Mouse (Mus musculus): Measurements from ENCODE around the gene Rnf207.

Rnf207 gene

DNA sequence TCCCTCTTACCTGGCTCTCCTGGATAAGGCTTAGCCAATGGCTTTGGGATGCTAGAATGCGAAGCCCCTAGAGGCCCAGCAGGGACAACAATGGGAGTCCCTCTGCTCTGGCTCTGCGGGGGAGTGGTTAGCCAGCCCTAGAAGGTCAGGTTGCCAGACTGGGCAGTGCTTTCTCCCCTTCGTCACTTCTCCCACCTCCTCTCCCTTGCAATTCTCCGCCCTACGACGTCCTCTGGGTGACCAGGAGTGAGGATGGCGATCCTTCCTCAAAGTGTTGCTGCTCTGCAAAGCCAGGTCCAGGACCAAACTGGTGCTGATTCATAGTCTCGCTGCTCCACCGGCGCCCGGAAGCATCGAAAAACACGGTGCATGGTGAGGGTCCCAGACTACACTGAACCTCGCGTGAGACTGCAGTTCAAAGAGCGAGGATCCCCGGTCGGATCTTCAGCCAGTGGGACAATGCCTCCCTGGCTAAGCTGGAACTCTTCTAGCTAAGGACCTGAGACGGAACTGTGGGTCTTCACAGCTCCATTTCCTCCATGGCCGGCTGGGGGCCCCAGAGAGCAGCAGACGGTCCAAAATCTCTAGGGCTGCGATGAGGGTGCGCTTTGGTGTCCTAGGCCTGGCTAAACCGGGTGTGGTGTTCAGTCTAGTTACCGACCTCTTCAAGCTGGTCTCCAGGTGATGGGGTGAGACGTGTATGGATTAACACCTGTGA, at the start of gene Rnf207:
Gene Rnf207 (minus strand): TSS at position 477 of the 718 bp plus-strand sequence.
- DNase-seq (ENCODE audit: low spot score in 2 of 2): peak in 1 of 2 experiments; percentile 64

DNA sequence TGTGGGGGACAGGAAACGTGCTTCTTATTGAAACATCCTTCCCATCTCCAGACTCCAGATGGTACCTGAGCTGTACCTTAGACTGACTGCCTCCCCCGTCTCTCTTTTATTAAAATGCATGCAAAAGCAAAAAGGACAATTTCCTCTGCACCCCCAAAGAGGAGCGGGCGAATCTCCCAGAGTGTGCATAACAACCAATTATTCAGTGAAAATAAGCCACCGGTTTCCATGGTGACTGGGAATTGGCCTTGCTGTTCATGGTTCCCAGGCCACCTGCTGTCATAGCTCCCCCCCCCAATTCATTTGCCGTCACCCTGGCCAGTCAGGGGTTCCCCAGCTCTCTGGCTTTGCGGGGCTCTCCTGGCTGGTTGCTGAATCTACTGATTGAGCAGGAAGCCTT, 46.4 kb upstream of the Rnf207 start:
- DNase-seq (ENCODE audit: low spot score in 2 of 2): peak in 1 of 2 experiments; percentile 63

- no peak for DNase-seq (ENCODE audit: low spot score in 2 of 2)
These were observed 43.4 kb upstream of the Rnf207 start for GRCm38 (mm10) chr4:152362180-152362579.

GRCm38 (mm10) chr4:152360855-152361254, 42.1 kb upstream of the Rnf207 start:
- no peak for DNase-seq (ENCODE audit: low spot score in 2 of 2)

- no peak for DNase-seq (ENCODE audit: low spot score in 2 of 2)
These were observed 40.9 kb upstream of the Rnf207 start for GRCm38 (mm10) chr4:152359700-152360099.

- DNase-seq (ENCODE audit: low spot score in 2 of 2): no peak
These were observed 36.9 kb upstream of the Rnf207 start for GRCm38 (mm10) chr4:152355672-152356071.

- DNase-seq (ENCODE audit: low spot score in 2 of 2): no peak
These were observed 35.3 kb upstream of the Rnf207 start for GRCm38 (mm10) chr4:152353886-152354637.

DNA sequence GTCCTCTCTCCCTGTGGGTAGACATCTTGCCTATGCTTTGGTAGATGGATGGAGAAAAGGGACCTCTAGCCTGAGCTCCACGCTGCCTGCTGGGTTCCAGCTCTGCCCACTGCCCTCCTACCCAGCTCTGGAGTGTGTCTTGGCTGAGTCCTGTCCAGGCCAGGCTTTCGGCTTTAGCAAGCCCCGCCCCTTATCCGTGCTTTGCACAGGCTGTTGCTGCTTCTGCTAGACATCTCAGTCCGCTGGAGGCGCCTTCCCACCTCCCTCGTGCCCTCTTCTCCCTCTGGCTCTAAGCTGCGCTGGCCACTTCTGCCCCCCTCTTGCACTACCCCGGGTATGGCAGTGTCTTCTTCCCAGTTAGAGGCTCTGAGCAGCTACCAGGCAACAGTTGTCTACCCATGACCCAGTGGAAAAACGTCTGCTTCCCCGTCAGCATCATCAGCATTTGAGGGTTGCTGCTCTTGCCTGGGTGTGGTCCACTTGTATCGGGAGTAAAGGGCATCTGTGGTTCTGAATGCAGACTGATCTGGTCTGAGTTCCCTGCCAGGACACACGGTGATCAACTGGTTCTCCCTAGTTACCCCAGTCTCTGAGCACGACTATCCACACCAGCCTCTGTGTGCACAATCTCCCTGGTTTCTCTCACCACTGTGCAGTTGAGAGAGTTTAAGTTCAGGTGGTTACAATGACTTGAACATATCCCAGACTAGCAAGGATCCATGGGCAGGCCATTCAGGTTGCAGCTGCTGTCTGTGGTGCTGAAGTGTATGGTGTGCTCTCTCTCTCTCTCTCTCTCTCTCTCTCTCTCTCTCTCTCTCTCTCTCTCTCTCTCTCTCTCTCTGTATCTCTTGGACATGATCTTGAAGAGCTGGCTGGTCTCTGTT, 32.9 kb upstream of the Rnf207 start:
- DNase-seq (ENCODE audit: low spot score in 2 of 2): no peak

GRCm38 (mm10) chr4:152350722-152351421, 32.1 kb upstream of the Rnf207 start:
- DNase-seq (ENCODE audit: low spot score in 2 of 2): no peak

DNA sequence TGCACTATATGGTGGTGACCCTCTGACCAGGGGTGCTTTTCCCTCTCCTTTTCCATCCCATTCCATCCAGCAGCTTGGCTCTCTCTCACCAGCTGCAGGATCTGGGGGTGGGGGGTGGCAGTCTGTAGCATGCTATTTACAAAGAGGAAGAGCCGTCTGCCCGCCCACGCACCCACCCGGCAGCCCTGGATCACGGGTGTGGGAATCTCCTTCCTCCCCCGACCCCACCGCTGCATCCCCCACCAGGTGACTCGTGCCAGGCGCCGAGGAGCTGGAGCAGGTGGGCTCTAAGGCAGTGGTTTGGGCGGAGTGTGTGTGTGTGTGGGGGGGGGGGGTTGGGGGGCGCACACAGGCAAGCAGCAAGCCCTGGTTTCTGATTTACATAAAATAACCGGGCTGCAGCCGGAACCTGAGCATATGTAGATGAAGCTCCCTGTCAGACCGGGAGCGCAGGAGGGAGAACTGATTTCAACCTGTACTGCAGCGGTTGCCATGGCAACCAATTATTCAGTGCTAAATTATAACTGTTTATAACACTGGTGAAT, 31.1 kb upstream of the Rnf207 start:
- peak; percentile 88 to 94 for DNase-seq (ENCODE audit: low spot score in 2 of 2)

DNA sequence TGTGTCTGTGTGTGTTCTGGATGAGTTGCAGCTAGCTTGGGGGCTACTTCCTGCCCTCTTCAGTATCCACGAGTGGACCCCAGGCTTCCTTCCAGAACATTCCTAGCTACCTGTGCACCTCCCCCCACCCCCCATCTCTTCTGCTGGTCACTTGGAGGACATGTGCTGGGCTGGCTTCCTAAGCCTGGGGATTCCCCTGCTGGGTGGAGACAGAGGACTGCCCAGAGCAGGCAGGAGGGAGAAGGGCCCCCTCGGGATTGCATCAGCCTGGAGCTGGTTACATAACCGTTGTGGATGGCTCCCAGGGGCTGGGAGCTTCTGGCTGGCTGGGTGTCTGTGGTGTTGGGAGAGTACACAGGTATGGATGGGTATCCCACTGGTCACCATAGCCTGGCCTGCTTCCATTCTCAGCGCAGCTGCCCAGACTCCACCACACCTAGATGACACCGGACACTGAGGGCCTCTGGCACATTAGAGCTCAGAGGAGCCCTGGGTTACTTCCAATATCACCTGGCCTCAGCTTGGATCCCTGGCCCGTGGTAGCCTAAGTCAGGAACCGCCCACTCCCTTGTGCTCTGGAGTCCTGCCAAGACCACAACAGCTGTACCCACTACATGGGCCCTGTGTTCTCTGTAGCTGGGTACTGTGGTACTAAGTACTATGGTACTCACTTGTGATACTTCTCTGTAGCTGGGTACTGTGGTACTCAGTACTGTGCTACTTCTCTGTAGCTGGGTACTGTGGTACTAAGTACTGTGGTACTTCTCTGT, 26.5 kb upstream of the Rnf207 start:
- DNase-seq (ENCODE audit: low spot score in 2 of 2): no peak

DNA sequence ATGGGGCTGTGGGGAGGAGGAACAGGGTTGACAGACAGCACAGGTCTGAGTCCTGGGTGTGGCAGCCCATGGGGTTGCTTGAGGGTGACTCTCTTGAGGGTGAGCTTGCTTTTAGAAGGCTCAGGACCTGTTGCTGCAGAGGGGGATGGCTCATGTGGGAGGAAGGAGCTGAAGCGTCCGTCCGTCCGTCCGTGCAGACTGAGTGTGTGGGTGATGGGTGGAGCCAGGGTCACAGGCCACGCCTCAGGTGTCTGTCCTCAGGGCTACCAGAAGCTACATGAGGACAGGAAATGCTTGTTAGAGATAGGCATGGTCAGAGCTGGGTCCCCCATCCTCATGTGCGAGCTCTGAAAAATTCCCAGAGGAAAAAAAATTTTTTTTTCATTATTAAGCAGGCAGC, 25.9 kb upstream of the Rnf207 start:
- DNase-seq (ENCODE audit: low spot score in 2 of 2): no peak

DNA sequence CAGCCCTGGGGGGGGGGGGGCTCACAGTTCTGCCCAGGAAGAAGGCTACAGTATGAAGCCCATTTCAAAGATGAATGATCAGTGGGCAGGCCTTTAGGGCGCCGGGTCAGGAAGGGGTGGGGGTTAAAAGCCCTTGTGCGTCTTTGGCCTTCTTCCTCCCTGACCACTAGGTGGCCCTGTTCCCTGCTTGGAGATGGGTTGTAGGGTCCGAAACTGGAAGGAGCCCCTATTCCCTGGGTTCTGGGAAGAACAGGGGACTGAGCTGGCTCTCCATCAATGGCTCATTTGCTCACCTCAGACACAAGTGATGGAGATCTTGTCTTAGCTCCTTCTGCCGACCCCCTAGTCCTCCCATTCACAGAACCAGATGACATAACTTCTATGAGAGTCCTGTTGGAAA, 24.5 kb upstream of the Rnf207 start:
- DNase-seq (ENCODE audit: low spot score in 2 of 2): no peak

- DNase-seq (ENCODE audit: low spot score in 2 of 2): no peak
These were observed 21.9 kb upstream of the Rnf207 start for GRCm38 (mm10) chr4:152340584-152341284.

DNA sequence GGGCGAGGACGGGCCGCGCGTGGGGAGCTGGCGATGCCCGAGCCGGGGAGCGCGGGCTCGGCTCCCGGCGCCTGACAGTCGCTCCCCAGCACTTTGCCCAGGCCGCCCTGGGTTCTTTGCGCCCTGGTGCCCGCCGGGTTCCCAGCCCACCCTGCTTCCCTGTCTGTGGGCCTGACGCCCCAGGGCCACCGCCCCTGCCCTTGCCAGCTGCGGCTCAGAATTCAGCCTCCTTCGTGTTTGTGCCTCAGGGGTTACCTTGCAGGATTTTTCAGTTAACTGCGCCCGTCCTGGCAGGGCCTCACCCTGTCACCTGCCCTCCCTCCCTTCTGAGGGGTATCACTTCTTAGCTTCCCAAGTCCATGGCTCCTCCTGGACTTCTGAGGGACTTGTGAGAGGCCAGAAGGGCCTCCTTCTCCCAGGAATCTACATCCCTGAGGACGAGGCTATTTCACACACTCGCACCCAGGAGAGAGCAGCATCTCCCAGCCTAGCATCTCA, 20.5 kb upstream of the Rnf207 start:
- no peak for DNase-seq (ENCODE audit: low spot score in 2 of 2)

DNA sequence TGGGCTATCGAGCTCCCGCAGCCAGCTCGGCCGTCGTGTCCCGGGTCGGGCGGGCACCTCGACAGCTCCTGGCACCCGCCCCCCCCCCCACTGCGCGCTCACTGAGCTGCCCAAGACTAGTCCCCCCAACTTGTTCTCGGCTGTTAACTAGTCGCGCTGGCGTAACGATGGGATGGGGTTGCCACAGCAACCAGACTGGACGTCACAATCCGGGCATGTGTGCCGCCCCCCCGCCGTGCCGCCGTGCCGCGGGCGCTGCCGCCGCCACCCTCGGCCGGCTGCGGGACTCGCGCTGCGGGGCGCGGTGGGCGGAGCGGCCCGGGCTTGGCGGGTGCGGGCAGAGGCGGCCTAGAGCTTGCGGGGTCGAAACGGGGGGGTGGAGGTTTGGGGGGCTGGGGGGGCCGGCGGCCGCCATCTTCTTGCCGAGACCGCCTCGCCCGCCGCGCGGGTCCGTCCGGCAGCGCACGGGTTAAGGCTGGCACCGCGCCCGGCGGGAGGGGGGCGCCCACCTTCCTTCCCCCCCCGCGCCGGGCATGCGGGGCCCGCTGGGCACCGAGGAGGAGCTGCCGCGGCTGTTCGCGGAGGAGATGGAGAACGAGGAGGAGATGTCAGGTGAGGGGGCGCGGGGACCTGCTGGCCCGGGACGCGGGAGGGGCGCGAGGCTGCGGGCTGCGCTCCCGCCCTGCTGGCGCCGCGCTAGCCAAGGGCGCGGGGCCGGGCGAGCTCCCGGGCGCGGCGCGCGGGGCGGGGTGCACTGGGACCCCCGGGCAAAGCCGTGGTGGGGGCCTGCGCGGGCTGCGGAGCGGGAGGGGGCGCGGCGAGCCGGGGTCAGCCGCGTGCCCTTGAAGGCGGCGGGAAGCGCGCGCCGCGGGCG, 19.9 kb upstream of the Rnf207 start, which contains the start of gene Chd5:
Gene Chd5 (plus strand): TSS at position 233 of the 874 bp plus-strand sequence.
- peak; percentile 84 to 88 for DNase-seq (ENCODE audit: low spot score in 2 of 2)

DNA sequence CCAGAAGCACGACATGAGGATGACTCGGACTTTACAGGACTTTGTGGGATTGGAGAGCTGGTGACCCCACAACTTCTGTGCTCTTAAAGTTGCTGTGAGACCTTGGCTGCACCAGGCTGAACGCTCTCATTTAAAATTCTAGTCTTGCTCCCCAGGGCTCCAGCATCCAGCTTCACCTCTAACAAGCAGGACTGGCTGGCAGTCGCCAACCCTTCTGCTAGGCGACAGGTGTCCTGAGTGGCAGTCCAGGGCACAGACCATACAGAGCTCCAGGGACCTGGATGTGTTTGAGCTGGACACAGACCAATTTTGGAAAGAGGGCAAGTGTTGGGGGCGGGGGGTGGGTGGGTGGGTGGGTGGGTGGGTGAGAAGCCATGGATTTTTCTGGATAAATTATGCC, 19.0 kb upstream of the Rnf207 start:
- no peak for DNase-seq (ENCODE audit: low spot score in 2 of 2)

DNA sequence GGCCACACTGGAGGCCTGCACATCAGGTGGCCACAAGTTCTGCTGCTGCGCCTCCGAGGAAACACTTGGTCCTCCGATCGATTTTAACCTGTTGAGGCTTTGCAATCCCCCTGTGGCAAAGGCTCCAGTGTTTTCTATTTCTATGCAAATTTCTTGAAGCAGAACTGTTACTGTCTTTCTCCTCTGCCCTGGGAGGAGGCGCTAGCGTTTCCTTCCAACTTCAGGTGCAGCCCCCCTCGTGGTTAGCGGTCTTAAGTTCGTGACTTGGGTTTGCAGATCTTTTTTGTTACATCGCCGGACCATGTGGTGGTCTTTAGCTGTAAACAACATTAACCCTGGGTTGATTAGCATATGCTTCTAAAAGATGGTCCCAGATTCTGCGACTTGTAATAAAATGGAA, 14.8 kb upstream of the Rnf207 start:
- no peak for DNase-seq (ENCODE audit: low spot score in 2 of 2)

- peak; percentile 79 to 84 for DNase-seq (ENCODE audit: low spot score in 2 of 2)
These were observed 14.2 kb upstream of the Rnf207 start for GRCm38 (mm10) chr4:152332952-152333351.

Data from right cerebral cortex, postnatal 10 days (tissue).